Mouse (Mus musculus): ENCODE data around the gene Cfap299.

Cfap299 gene

DNA sequence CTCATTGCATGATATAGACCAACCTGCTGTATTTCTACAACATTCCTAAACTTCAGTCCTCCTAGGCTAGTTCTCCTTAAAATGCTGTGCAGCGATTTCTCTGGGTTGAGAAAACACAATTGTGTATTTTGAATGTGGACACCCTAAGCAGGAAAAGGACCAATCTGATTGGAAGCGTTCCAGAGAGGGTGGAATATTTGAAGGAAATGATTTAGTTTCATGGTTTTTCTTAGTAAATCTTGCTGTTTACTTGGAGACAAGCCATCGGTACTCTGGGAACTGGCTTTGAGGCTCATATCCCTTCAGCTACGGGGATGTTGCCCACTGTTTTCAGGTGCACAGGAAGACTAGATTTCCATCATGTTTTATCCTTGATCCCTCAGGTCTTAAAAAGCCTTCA, 288.3 kb downstream of the Cfap299 start:
- DNase-seq (ENCODE audit: inconsistent ontology term), result no peak

DNA sequence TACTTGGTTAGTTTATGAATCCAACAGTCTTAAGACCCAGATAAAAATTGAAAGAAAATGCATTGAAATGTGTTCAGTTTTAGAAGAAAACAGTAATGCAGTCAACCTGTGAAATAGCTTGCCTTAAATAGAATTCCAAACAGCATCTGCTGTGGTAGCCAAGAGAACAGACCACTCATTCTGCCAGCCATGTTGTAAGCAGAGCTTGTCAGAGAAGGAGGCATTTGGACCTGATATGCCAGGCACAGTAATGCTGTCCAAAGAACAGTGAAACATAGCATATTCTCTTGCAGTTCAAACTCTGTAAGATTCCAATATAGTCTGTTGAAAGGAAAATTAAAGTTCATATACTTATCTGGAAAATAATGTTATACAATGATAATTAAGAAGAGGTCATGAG, 321.2 kb downstream of the Cfap299 start:
- no peak for DNase-seq (ENCODE audit: inconsistent ontology term)

DNA sequence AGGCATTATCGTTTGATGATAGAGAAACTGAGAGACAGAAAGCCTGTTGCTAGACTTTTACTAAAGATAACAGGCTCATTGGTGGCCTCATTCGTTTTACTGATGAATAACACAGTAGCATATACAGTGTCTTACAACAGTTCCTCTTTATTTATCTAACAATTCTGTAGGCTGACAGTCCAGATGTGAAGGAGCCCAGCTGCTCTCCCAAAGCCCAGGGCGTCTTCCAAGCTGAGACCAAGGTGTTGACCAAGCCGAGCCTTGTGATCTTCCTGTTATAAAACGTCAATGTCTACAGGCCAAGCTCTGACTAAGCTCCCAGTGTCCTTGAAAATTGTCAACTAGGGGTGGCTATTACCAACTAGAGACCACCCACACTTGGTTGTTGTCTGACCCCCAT, 321.9 kb downstream of the Cfap299 start:
- no peak for DNase-seq (ENCODE audit: inconsistent ontology term)

DNA sequence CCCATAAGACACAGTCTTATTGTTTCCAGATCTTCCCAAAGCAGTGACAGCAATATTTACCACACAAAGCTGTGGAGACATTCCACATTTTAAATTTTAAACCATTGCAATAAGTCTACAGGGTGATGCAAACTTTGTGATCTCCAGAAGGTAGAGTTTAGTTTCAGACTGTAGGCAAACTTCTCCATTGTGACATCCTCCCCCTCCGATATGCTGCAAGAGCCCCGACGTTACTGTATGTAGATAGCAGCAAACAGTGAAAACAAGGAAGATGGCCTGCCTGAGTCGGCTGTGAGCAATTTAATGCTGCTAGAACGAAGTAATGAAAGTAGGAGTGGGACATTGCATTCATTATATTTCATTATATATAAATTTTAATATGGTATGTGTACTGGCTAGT, 359.1 kb downstream of the Cfap299 start:
- DNase-seq (ENCODE audit: inconsistent ontology term), result no peak

DNA sequence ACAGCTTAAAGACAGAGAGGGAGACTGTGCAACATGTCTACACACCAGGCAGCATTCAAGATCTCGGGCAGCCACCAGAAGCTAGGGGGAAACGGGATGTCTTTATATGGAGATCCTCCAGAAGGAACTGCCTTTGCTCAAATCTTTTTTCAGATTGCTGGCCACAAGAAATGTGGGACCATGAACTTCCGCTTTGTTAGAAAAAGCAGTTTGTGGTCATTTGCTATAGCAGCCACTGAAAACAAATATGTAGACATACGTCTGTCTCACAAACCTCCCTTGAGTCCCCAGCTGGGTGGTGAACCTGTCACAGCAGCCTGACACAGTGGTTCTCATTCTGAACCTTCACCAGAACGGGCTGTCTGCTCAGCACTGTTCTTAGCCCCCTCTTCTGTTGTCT, 363.0 kb downstream of the Cfap299 start:
- no peak for DNase-seq (ENCODE audit: inconsistent ontology term)

DNA sequence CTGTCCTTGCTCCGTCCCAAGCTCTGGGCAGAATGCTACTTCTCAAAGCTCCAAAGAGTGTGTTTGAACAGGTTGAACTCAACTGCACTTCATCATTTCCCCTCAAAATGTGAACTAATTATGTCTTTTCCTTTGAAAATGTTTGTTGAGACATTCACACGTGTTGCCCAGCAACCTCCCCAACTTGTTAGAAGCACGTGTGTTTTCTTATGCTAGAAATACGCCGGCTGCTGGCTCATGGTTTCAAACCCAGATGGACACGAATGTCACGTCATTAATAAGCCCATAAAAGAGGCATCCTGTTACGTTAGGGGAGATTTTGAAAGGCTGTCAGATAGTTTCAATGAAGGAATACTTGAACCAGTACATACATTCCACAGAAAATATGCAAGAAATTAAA, 367.2 kb downstream of the Cfap299 start:
- DNase-seq (ENCODE audit: inconsistent ontology term), result no peak

DNA sequence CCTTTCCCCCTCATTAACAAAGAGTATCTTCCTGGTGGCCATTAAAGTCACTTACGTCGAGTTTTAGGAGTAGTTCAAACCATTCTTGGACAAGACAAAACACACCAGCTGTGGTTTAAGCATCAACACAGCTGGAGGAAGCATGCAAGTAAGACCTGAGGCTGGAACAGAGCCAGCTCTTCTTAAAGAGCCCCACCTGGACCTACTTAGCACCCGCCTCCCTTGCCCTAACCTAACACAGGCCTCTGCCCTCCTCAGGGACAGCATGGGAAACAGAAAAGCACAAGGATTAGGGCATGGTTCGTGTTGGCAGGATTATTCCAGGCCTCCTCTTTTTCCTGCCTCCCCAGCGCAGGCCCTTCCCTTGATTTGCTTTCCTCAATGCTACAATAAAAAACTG, 374.9 kb downstream of the Cfap299 start:
- no peak for DNase-seq (ENCODE audit: inconsistent ontology term)

DNA sequence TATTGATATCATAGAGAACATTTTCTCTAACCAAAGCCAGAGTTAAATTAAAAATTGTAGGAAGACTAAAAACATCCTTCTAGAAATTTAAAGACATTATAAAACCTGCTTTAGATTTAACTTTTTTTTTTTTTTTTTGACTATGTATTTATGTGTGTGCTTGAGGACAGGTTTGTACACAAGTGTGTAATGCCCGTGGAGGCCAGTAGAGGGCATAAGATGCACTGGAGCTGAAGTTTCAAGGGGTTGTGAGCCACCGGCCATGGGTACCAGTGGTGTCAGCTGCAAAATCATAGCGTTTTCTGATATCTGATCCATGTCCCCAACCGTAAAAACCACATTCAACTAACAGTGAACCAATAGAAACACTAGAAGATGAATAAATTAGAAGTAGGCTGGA, 377.5 kb downstream of the Cfap299 start:
- DNase-seq (ENCODE audit: inconsistent ontology term), result no peak

DNA sequence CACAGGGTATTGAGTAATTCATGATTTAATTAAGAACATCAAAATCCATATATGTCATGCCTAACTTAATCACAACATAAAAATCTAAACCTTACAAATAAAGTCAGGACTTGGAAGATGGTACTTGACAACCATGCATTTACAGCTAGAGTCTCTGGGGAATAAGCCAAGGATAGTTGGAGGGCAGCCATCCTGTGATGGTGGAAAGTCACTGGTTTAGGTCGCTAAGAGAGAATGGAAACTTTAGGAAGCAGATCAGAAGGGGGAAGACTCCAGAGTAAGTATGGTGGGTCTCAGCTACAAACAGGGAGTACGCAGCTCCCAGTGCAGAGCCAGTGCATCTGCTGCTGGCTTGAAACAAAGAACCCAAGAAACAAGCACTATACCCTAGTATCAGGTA, 386.3 kb downstream of the Cfap299 start:
- DNase-seq (ENCODE audit: inconsistent ontology term), result no peak

DNA sequence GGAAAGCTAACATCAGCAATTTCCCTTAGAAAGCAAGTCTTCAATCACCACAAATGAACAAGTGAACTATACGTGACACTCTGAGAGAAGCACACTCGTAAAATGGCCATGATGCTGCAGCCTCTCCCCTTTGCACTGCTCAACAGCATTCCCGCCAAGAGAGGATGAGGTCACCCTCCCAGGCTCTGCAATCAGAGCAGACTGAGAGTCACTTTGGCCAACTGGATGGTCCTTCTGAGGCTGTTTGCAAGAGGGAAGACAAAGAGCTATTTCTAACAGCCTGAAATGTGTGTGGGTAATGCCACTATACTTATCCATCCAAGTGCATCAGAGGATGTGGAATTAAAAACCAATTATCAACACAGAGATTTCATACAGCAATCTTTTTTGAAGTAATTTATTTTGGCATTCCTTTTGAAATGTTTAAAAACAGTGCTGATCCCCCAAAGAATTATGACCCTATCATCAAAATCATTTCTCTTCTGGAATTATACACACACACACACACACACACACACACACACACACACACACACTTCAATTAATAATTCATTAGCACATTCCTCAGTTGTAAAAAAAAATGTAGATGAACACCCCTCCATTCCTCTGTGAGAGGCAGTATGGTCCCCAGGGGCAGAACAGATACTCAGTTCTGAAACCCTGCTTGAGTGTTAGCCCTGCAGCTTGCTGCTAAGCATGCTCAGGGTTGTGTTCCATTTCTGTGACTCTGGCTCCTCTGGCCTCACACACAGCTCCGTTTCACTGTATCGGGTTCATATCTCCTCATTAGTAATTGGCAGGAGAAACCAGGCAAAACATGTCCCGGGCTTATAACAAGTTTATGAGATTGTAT, 403.3 kb downstream of the Cfap299 start:
- peak; percentile 97 for DNase-seq (ENCODE audit: inconsistent ontology term)

DNA sequence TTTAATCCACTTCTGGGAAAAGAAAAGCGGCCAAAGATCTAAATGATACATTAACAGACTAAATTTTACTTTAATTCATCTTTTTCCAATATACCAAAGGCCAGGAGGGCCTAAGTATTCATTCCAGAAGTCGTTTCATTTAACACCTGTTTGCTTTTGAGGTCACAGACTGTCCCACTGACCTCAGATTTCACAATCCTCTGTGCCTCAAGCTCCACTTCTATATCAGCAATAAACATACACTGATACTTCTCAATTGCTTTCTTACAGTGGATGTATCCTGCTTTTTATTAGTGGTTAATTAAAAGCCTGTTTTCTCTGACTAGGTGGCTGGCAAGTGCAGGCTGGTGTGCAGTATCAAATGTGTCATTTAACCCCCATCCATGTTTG, 403.9 kb downstream of the Cfap299 start:
- no peak for DNase-seq (ENCODE audit: inconsistent ontology term)

DNA sequence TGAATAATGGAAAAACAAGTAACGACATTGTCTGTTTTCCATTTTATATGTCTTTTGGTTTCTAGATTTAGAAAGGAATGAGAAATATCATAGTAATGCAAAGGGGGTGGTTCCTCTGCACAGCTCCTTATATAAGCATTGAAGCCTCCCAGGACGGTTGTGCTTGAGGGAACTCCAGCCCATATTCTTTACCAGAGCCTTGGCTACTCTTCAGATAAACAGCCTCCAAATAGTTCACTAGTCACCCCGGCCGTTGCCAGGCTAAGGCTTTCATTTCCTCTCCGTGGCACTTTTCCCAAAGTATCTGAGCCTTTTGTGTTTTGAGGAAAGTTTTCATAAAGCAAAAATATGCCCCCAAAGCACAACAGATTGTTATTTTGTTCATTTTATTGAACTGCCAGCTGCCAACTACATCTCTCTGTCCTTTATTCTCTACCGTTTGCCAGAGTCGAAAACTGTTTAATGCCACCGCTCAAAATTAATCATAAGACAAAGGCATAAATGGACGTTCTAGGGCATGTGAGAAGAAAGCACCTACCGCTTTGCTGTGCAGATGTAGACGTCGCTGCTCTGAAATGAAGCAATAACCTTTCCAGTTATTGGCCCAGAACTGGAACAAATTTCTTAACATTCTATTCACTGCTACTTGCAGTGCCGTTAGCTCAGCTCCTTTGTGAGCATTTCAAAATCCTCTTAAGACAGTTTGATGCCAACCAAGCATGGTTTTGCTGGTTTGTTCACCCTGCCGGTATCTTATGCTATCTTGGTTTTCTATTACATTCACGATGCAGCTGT, 433.0 kb downstream of the Cfap299 start:
- peak; percentile 63 for DNase-seq (ENCODE audit: inconsistent ontology term)

DNA sequence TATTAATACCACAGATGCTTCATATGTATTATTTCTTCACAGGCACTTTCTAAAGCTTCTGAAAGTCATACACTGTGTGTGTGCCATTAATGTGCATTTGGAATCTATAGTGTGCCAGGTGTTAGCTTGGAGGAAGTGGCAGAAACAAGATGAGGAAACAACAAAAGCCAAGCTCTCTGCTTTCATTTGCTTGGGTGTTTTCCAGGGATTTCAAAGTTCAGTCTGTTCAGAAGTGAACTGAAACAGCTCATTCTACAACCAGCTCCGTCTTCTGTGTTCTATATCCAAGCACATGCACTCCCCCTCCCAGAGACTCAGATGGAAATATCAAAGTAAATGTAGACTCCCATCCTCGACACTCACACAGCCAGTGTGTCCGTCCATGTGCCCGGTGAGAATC, 449.5 kb downstream of the Cfap299 start:
- no peak for DNase-seq (ENCODE audit: inconsistent ontology term)

DNA sequence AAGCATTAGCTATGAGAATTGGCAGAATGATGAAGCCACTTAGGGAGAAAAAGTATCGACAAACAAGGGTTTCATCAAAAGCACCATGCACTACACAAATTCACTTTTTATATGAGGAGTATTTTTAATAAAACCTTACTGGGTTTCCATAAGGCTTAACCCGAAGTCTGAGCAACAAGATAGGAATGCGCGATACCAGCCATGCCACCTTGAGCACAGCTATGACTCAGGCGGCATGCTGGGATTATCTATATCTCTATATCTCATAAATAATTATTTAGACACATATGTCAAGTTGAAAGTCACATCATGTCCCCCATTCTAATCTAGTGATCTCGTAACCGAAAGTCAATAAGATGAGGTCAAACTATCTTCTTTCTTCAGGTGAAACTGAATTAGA, 453.0 kb downstream of the Cfap299 start:
- no peak for DNase-seq (ENCODE audit: inconsistent ontology term)

DNA sequence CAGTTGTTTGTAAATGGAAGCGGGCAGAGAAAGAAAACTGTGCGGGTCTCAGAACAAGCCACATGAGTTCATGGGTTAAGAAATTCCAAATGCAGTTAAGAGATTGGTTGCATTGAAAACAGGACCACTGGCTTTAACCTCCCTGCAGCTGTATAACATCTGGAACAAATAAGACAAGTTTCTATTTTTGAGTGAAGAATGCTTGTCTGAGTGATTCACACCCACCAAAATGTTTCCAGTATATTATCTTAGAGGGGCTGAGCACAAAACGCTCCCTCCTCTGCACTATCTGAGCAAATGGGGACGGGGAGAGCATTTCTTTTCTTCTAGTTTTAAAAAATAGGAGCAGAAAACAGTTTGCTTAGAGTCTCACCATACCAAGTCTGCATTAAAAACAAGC, 458.6 kb downstream of the Cfap299 start:
- no peak for DNase-seq (ENCODE audit: inconsistent ontology term)

DNA sequence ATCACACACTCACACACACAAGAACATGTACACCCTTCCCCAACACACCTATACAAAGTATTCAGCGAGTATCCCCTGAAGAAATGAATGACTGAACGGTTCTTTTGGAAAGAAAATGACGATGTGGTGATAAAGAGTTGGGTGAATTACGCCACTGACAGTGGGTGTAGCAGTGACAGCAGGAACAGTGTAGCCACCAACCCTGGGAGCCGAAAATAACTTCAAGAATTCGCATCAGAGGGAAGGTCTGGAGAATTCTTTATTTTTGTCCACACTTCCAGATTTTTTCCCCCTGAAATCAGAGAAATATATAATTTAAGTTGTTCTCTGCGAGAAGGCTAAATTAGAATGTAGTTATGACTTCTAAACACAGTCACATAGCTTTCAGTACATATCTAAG, 459.5 kb downstream of the Cfap299 start:
- DNase-seq (ENCODE audit: inconsistent ontology term), result no peak

DNA sequence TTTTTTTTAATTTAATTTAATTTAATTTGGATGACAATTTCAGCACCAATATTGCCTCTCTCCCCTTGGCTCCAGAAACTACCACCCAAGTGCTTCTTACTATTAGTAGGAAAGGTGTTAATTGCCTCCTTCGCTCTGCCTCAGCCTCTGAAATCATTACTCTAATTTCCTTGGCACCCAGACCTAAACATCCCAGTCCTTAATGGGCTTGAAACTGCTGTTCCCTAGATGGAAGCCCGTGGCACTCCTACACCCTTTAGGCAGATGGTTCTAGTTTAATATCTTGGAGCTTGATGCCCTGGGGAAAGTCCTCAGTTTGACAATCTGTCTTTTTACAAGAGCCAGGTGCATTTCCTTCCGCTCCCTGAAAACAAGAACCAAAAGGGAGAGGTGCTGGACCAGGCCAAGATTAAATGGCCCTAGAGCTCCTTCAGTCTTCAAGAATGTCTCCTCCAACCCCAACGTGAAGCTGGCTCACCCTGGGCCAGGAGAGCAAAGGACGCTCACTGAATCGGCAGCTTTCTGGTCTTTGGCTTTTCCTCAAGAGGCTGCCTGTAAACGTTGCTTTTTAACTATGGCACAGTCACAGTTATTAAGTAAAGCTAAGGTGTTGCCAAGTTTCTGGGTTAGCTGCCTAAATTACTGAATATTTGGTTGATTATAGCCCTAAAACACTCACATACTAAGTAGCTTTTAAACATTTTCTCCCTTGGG, 461.9 kb downstream of the Cfap299 start:
- no peak for DNase-seq (ENCODE audit: inconsistent ontology term)

DNA sequence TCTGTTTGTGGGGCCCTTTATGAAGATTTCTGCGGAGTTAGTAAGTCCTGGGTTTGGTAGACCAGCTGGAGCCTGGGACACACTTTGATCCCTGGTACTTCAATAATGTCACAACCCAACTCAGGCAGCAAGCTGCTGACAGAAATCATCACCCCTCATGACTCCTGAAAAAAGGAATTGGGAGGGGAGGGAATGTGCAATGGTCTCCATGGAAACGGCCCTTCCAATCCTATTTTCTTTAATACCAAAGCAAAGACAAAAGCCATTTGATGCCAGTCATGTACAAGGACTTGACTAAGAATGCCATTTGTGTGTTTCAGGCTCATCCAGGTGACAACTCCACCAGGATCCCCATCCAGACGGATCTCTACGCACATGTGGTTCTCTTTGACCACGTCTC, 472.4 kb downstream of the Cfap299 start:
- DNase-seq (ENCODE audit: inconsistent ontology term), result no peak

DNA sequence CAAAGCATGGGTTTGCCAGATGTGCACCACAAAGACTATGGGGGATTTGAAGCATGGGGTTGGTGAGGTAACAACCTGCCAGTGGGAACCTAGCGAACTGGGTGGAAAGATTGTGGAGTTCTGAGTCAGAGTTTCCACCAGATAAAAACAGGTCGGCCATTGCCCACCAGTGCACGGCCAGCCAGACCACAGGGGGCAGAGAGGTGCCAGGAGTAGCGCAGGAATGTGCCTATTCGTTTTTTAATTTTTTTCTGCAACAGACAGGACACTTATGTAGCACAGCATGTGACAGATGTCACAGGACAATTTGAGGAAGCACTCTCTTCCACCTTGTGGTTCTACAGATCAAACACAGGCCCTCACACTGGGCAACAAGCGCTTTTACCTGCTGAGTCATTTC, 475.7 kb downstream of the Cfap299 start:
- DNase-seq (ENCODE audit: inconsistent ontology term), result no peak

DNA sequence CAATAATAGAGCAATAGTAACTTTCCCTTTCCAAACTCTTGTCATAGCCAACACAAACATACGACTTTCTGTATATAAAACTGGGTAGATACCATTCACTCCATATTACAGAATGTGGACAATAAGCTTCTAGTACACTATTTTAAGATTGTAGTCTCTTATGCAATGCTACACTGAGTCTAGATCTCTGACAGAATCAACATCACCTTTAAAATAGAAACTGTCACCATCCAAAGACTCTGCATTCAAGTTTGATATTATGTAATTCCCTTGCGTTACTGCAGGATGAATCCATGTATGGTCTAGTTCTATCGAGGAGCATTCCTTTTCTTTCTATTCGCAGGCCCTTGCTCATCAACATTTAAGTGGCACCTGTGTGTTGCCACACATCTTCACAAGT, 477.4 kb downstream of the Cfap299 start:
- DNase-seq (ENCODE audit: inconsistent ontology term), result no peak

DNA sequence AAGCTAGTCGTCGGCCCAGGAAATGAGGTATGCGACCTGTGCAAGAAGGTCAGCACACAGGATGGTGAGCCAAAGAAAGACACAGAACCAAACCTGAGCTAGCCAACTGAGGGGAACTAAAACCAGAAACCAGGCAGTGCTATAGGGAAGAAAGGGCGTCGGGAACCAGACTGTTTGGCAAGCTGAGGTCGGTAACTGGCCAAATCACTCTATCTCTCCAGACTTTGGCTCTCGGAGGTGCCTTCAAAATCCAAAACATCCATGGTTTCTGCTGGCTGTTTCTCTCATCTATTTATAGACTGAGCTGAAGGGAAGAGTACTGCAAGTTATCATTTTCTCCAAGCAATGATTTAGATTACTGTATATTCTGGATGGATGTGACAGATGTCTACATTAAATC, 477.9 kb downstream of the Cfap299 start:
- no peak for DNase-seq (ENCODE audit: inconsistent ontology term)

DNA sequence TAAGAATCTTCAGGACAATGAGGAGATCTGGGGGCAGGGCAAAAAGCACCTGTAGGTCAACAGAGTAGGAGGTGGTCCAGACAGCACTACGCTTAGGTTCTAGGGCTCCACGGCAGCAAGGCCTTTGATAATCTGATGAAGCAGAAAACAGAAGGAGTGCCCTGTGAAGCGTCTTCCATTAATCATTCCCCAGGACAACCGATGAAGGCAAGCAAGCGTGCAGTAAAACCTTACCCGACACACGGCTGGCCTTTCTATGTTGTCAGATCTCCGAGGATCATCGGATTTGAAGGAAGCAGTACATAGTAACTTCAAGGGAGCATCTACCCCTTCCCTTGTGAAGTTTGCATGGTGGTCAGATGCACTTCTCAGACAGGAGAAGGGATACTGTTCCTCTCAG, 478.8 kb downstream of the Cfap299 start:
- DNase-seq (ENCODE audit: inconsistent ontology term), result no peak

DNA sequence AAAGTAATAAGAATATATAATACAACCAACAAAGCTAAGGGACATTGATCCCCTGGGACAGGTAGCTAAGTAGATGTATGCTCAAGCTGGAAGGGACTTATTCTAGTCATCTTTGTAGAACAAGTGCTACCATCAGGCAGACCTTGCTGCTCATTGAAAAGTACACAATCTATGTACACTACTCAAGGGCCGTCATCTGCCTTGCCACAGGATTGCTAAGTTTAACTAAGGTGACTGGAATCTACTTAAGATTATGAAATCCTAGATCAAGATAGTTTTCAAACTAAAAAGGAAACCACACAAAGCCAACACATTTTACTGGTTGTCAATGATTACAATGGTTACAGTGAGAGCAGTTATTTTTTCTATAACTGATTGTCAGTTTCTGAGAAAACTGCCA, 483.3 kb downstream of the Cfap299 start:
- DNase-seq (ENCODE audit: inconsistent ontology term), result no peak
